Mouse (Mus musculus) midbrain, embryonic 16.5 days (tissue): ENCODE data around the gene Scyl3. TPM values are rescaled to one million over a fixed set of nuclear protein-coding genes. Genes with fewer than 3 reads are reported as not detected.

Experiments used
- polyA plus RNA-seq: library from polyadenylated mRNA; unstranded; fragments of >200 nt; fragmentation: Nextera tagmentation; extraction: Ambion mirVana; gene quantifications from 2 replicates; pipeline ENCODE4 v1.2.1, GENCODE M21; 2015

The Scyl3 gene
- polyA plus RNA-seq, 1 experiment from 2014 or later = 13.0 TPM

Other genes starting within 250 kb of the Scyl3 start
- gene Mettl11b, start 203.9 kb upstream of the Scyl3 start, polyA plus RNA-seq = 0.98 and 1.0 TPM in 2 replicates
- 147 and 155 TPM in 2 replicates for gene Kifap3, start 149.5 kb upstream of the Scyl3 start, polyA plus RNA-seq
- 4.0 and 5.0 TPM in 2 replicates for gene BC055324, start 65.7 kb downstream of the Scyl3 start, polyA plus RNA-seq
- gene Mettl18, start 65.8 kb downstream of the Scyl3 start, polyA plus RNA-seq = 7.7 and 8.3 TPM in 2 replicates
- gene Sele, start 119.1 kb downstream of the Scyl3 start, polyA plus RNA-seq = not detected in 2 replicates
- 0.16 TPM in 1 of 2 replicates, not detected in the other for gene Sell, start 132.9 kb downstream of the Scyl3 start, polyA plus RNA-seq
- gene Selp, start 186.2 kb downstream of the Scyl3 start, polyA plus RNA-seq = not detected in 2 replicates
- 0.14 and 0.20 TPM in 2 replicates for gene F5, start 222.7 kb downstream of the Scyl3 start, polyA plus RNA-seq